In the genomic region with DNA sequence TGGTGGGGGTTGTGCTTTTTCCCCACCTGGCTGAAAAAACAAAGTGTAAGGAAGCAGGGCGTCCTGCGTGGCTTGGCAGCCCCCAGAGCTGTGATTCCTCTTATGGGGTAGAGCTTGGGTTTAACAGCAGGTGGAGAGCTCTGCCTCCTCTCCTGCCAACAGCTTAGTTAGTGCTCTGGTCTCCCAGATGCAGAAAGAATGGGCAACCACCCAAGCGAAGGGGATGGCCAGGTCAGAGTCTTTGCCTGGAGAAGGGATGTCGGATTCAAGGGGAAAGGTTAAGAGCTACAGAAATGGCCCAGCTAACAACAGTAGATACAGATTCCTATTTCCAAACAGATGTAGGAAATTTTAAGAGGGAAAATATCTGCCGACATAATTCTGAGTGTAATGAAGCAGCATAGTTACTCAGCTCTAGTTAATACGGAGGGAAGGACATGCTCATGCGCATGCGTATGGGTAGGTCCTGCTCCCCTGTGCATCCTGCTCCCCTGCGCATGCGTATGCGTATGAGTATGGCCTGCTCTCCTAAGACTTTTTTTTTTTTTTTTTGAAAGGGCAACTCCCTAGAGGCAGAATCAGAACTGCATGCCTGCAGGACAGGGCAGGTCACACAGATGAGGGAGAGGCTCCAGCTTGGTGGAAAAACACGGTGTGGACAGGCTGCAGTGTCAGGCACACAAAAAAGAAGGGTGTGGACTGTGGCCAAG, we compare ENCODE assay signal across 16 mouse cellular contexts.
A peak's percentile ranks its signal among the peaks of the same experiment; 100 is the strongest.
DNase-seq lines count a peak whose midpoint lies in the region; ATAC-seq and TF ChIP-seq lines count a peak whose summit lies in the region.
"Had no signal": no experiment of that assay in that cellular context is flagged by ENCODE, and none has a peak within 500 bp of the region (broad histone marks: within the 10 kb centered on the region; RNA-seq: fewer than 3 reads in every experiment).

No protein-coding gene starts in this region.

- 77% methylated on average over 12 of the region's 12 CpGs for WGBS in hindbrain, embryonic 11.5 days
- WGBS in hindbrain, embryonic 13.5 days, result 70% methylated on average over 12 of the region's 12 CpGs

- H3K4me1 ChIP-seq in hindbrain, embryonic 11.5 days (replicated peaks; ENCODE audit: control insufficient read depth, insufficient read depth, low read length), result peaks cover 7% of the 10 kb centered on the region
- H3K4me1 ChIP-seq in hindbrain, embryonic 13.5 days (replicated peaks), result peaks cover 32% of the 10 kb centered on the region
- H3K4me1 ChIP-seq in ES-Bruce4 (ENCODE audit: control insufficient read depth, insufficient read depth, low read length), result peaks cover 8% of the 10 kb centered on the region
- H3K4me1 ChIP-seq: heart, embryonic 15.5 days had no signal

- peak; percentile 37; the same call in 1 of the 2 replicates for TF ChIP-seq EP300 in ES-Bruce4 (IDR thresholded peaks at IDR 0.05; ENCODE audit: insufficient read depth, low read depth, low read length)

- H3K9ac ChIP-seq in hindbrain, embryonic 11.5 days (ENCODE audit: low read depth, low read length), result no peak overlapping the region
- no peak overlapping the region for H3K9ac ChIP-seq in hindbrain, embryonic 13.5 days
- H3K9ac ChIP-seq in ES-Bruce4 (ENCODE audit: low read depth, poor library complexity, severe bottlenecking), result no peak overlapping the region
- H3K9ac ChIP-seq: embryonic facial prominence, embryonic 12.5 days; forebrain, embryonic 13.5 days; heart, embryonic 15.5 days; liver, embryonic 13.5 days; midbrain, embryonic 12.5 days had no signal

- ATAC-seq in hindbrain, embryonic 11.5 days (ENCODE audit: low FRiP score), result 0 out of 2 replicates have a peak, but pooled peaks have one; percentile 26
- no peak for ATAC-seq in hindbrain, embryonic 13.5 days (ENCODE audit: low FRiP score)

- DNase-seq in hindbrain, embryonic 11.5 days (ENCODE audit: low spot score), result no peak
- peak; percentile 80 for DNase-seq in kidney, adult 9 months
- DNase-seq in lung, postnatal 4 days, result peak; percentile 34 to 59
- DNase-seq in urinary bladder, postnatal 10 days (ENCODE audit: low spot score), result no peak
- DNase-seq in right cerebral cortex, postnatal 36 days (ENCODE audit: low spot score in 2 of 2), result no peak
- DNase-seq in layer of hippocampus, postnatal 36 days, result no peak
- DNase-seq: cerebellum, adult 8-10 months; liver, embryonic 13.5 days; right cerebral cortex, adult 18-20 months; thymus, postnatal 25 days had no signal

- H3K4me2 ChIP-seq in hindbrain, embryonic 11.5 days (replicated peaks; ENCODE audit: low read depth, low read length), result no peak overlapping the region
- no peak overlapping the region for H3K4me2 ChIP-seq in hindbrain, embryonic 13.5 days
- H3K4me2 ChIP-seq: embryonic facial prominence, embryonic 12.5 days; forebrain, embryonic 13.5 days; heart, embryonic 15.5 days; liver, embryonic 13.5 days; midbrain, embryonic 12.5 days had no signal

- no peak overlapping the region for H3K4me3 ChIP-seq in hindbrain, embryonic 11.5 days (ENCODE audit: low read depth, low read length)
- no peak overlapping the region for H3K4me3 ChIP-seq in hindbrain, embryonic 13.5 days
- no peak overlapping the region for H3K4me3 ChIP-seq in ES-Bruce4 (ENCODE audit: low read depth, low read length)
- H3K4me3 ChIP-seq: embryonic facial prominence, embryonic 12.5 days; forebrain, embryonic 13.5 days; heart, embryonic 15.5 days; liver, embryonic 13.5 days; midbrain, embryonic 12.5 days had no signal

- H3K36me3 ChIP-seq in hindbrain, embryonic 11.5 days (ENCODE audit: control insufficient read depth, insufficient read depth, low read length), result no peaks in the 10 kb centered on the region
- no peaks in the 10 kb centered on the region for H3K36me3 ChIP-seq in hindbrain, embryonic 13.5 days
- no peaks in the 10 kb centered on the region for H3K36me3 ChIP-seq in ES-Bruce4 (ENCODE audit: control insufficient read depth, insufficient read depth, low read length, poor library complexity, severe bottlenecking)
- H3K36me3 ChIP-seq: embryonic facial prominence, embryonic 12.5 days; heart, embryonic 15.5 days; liver, embryonic 13.5 days; midbrain, embryonic 12.5 days had no signal

- no peak overlapping the region for H3K27ac ChIP-seq in hindbrain, embryonic 11.5 days (ENCODE audit: low read depth, low read length)
- no peak overlapping the region for H3K27ac ChIP-seq in hindbrain, embryonic 13.5 days
- H3K27ac ChIP-seq in ES-Bruce4 (ENCODE audit: insufficient read depth, low read length), result no peak overlapping the region
- H3K27ac ChIP-seq: embryonic facial prominence, embryonic 12.5 days; forebrain, embryonic 13.5 days; liver, embryonic 13.5 days; midbrain, embryonic 12.5 days had no signal

- TF ChIP-seq CTCF in ES-Bruce4 (IDR thresholded peaks at IDR 0.05; ENCODE audit: low read depth, low read length), result no peak

- no peaks in the 10 kb centered on the region for H3K27me3 ChIP-seq in hindbrain, embryonic 11.5 days (ENCODE audit: control insufficient read depth, insufficient read depth, low read length)
- H3K27me3 ChIP-seq in hindbrain, embryonic 13.5 days, result no peaks in the 10 kb centered on the region
- H3K27me3 ChIP-seq in ES-Bruce4 (ENCODE audit: control insufficient read depth, insufficient read depth, low read length, poor library complexity, severe bottlenecking), result no peaks in the 10 kb centered on the region
- H3K27me3 ChIP-seq: embryonic facial prominence, embryonic 12.5 days; forebrain, embryonic 13.5 days; heart, embryonic 15.5 days; liver, embryonic 13.5 days had no signal

- H3K9me3 ChIP-seq in hindbrain, embryonic 11.5 days (ENCODE audit: control insufficient read depth, low read length), result no peaks in the 10 kb centered on the region
- no peaks in the 10 kb centered on the region for H3K9me3 ChIP-seq in hindbrain, embryonic 13.5 days
- H3K9me3 ChIP-seq in ES-Bruce4 (replicated peaks; ENCODE audit: control insufficient read depth, insufficient read depth, low read length, poor library complexity, severe bottlenecking), result no peaks in the 10 kb centered on the region
- H3K9me3 ChIP-seq: embryonic facial prominence, embryonic 12.5 days; forebrain, embryonic 13.5 days; heart, embryonic 15.5 days; liver, embryonic 13.5 days; midbrain, embryonic 12.5 days had no signal

- TF ChIP-seq POLR2A in ES-Bruce4 (IDR thresholded peaks at IDR 0.05; ENCODE audit: insufficient read depth, low read length), result no peak

Comparison
In these comparisons a context has a peak if more than half of its experiments do, and no peak if none do; other contexts are left out.
1. DNase-seq: peak in kidney, adult 9 months (single experiment) and lung, postnatal 4 days (2 of 2); none in hindbrain, embryonic 11.5 days (single experiment), urinary bladder, postnatal 10 days (single experiment), right cerebral cortex, postnatal 36 days (0 of 2) and layer of hippocampus, postnatal 36 days (0 of 2).